In genomic region chr4:59034918-59035785, GRCm38 (mm10) we compare ENCODE assay signal across 8 mouse cellular contexts. TPM values are rescaled to one million over a fixed set of nuclear protein-coding genes. Genes with fewer than 3 reads are reported as not detected.
A peak's percentile ranks its signal among the peaks of the same experiment; 100 is the strongest.
DNase-seq lines count a peak whose midpoint lies in the region; ATAC-seq and TF ChIP-seq lines count a peak whose summit lies in the region.

Gng10 (plus strand) TSS chr4:59035088.

- H3K36me3 ChIP-seq in G1E (replicated peaks), result peaks cover 26% of the 10 kb centered on the region
- peaks cover 10% of the 10 kb centered on the region for H3K36me3 ChIP-seq in forebrain, embryonic 16.5 days (ENCODE audit: control insufficient read depth, insufficient read depth)
- 0 out of 2 replicates have a peak, but pooled peaks cover 2% of the 10 kb centered on the region for H3K36me3 ChIP-seq in neural tube, embryonic 14.5 days (ENCODE audit: control insufficient read depth, insufficient read depth, low read length)

- H3K9me3 ChIP-seq in G1E (replicated peaks), result no peaks in the 10 kb centered on the region
- 0 out of 2 replicates have a peak, but pooled peaks cover 2% of the 10 kb centered on the region for H3K9me3 ChIP-seq in forebrain, embryonic 16.5 days (ENCODE audit: control insufficient read depth, low read length)
- no peaks in the 10 kb centered on the region for H3K9me3 ChIP-seq in neural tube, embryonic 14.5 days (ENCODE audit: control insufficient read depth, low read length)

- ATAC-seq in G1E (ENCODE audit: extremely low read depth, insufficient number of reproducible peaks, low FRiP score, poor library complexity, severe bottlenecking), result peak; percentile 67
- peak; percentile 90 for ATAC-seq in forebrain, embryonic 16.5 days
- peak; percentile 87 for ATAC-seq in neural tube, embryonic 14.5 days (ENCODE audit: low read depth)

- H3K4me2 ChIP-seq in forebrain, embryonic 16.5 days (ENCODE audit: low read length), result peak within 1 kb of the TSS; percentile 51
- H3K4me2 ChIP-seq in neural tube, embryonic 14.5 days (ENCODE audit: low read depth, low read length), result peak within 1 kb of the TSS; percentile 58

- TF ChIP-seq CTCF in G1E (IDR thresholded peaks at IDR 0.05; ENCODE audit: low read depth, low read length), result no peak

- peaks cover 32% of the 10 kb centered on the region for H3K4me1 ChIP-seq in G1E (ENCODE audit: insufficient read depth, low read depth, low read length)
- peaks cover 13% of the 10 kb centered on the region for H3K4me1 ChIP-seq in forebrain, embryonic 16.5 days (replicated peaks; ENCODE audit: control insufficient read depth, insufficient read depth, low read length)
- no peaks in the 10 kb centered on the region for H3K4me1 ChIP-seq in neural tube, embryonic 14.5 days (ENCODE audit: control insufficient read depth, insufficient read depth, low read length)

- WGBS in forebrain, embryonic 16.5 days, result 16% methylated on average over 76 of the region's 76 CpGs
- WGBS in large intestine, adult 2 months, result 6% methylated on average over 76 of the region's 76 CpGs
- WGBS in neural tube, embryonic 14.5 days, result 8% methylated on average over 63 of the region's 76 CpGs

- intact Hi-C loops in heart, postnatal 14 days (cut with DNase I), result loop anchor here (5.0 kb wide), 1 partner anchor 33 kb away; the partner anchor contains the start of gene Gm20503

- H3K9ac ChIP-seq in forebrain, embryonic 16.5 days (replicated peaks; ENCODE audit: low read depth, low read length), result peak within 1 kb of the TSS; percentile 98
- H3K9ac ChIP-seq in neural tube, embryonic 14.5 days (replicated peaks; ENCODE audit: low read depth, low read length), result peak within 1 kb of the TSS; percentile 87

- DNase-seq in G1E (ENCODE audit: low spot score), result peak; percentile 87
- DNase-seq in cerebellum, adult 18-20 months, result peak; percentile 72 to 77
- peak; percentile 81 for DNase-seq in heart, postnatal 14 days
- no peak for DNase-seq in large intestine, adult 2 months (ENCODE audit: low read depth, low spot score)
- peak; percentile 53 to 61 for DNase-seq in lung, adult 18-20 months
- DNase-seq in testis, postnatal 14 days (ENCODE audit: low spot score), result peak; percentile 54

- peak within 1 kb of the TSS; percentile 94 for H3K4me3 ChIP-seq in G1E (ENCODE audit: low read depth, low read length)
- peak within 1 kb of the TSS; percentile 86 for H3K4me3 ChIP-seq in forebrain, embryonic 16.5 days (replicated peaks; ENCODE audit: low read length)
- H3K4me3 ChIP-seq in neural tube, embryonic 14.5 days (ENCODE audit: low read depth, low read length), result peak within 1 kb of the TSS; percentile 73

- H3K27me3 ChIP-seq in G1E (ENCODE audit: insufficient read depth, low read length), result no peaks in the 10 kb centered on the region
- H3K27me3 ChIP-seq in forebrain, embryonic 16.5 days (replicated peaks; ENCODE audit: control insufficient read depth, insufficient read depth, low read length), result no peaks in the 10 kb centered on the region
- no peaks in the 10 kb centered on the region for H3K27me3 ChIP-seq in neural tube, embryonic 14.5 days (ENCODE audit: control insufficient read depth, insufficient read depth, low read length)

- H3K27ac ChIP-seq in forebrain, embryonic 16.5 days (ENCODE audit: low read length), result peak within 1 kb of the TSS; percentile 92
- H3K27ac ChIP-seq in neural tube, embryonic 14.5 days (ENCODE audit: low read depth, low read length), result peak within 1 kb of the TSS; percentile 95

RNA-seq across cellular contexts. Expression of gene Gng10, which starts in this region (rescaled TPM):
- total RNA-seq in G1E (2014; fragmentation: Nextera tagmentation) (73.4 and 75.2 TPM in 2 replicates), G1E (2017) (121 and 127 TPM in 2 replicates)
- polyA plus RNA-seq in G1E (2012), result 19.9 and 21.9 TPM in 2 replicates
- 210 and 212 TPM in 2 replicates for polyA plus RNA-seq in forebrain, embryonic 16.5 days (2015; fragmentation: Nextera tagmentation; extraction: Ambion mirVana)
- 10 to 100 TPM; 20.0 to 26.6 TPM for total RNA-seq in heart, postnatal 14 days (2021)
- polyA plus RNA-seq in large intestine, adult 2 months (2012; rRNA removed), result 13.0 and 15.0 TPM in 2 replicates
- polyA plus RNA-seq in neural tube, embryonic 14.5 days (2014; fragmentation: Nextera tagmentation; extraction: Ambion mirVana), result 197 and 226 TPM in 2 replicates
